In genomic region chr11:78059833-78060757, GRCm38 (mm10) we compare ENCODE assay signal across 8 mouse cellular contexts. TPM values are rescaled to one million over a fixed set of nuclear protein-coding genes. Genes with fewer than 3 reads are reported as not detected.
A peak's percentile ranks its signal among the peaks of the same experiment; 100 is the strongest.
DNase-seq lines count a peak whose midpoint lies in the region; ATAC-seq lines count a peak whose summit lies in the region.

No protein-coding gene starts in this region.

- H3K27ac ChIP-seq in hindbrain, embryonic 11.5 days (ENCODE audit: low read depth, low read length) = no peak overlapping the region

- ATAC-seq in hindbrain, embryonic 11.5 days (ENCODE audit: low FRiP score) = no peak

- no peak overlapping the region for H3K4me2 ChIP-seq in hindbrain, embryonic 11.5 days (replicated peaks; ENCODE audit: low read depth, low read length)

- DNase-seq in MN1 (ENCODE audit: low spot score) = peak; percentile 83
- DNase-seq in cerebellum, adult 8-10 months = peak; percentile 46
- DNase-seq in frontal cortex, postnatal 14 days (ENCODE audit: low spot score in 2 of 2) = peak; percentile 40 to 55
- DNase-seq in hindbrain, embryonic 11.5 days (ENCODE audit: low spot score) = peak; percentile 62
- DNase-seq in layer of hippocampus, postnatal 25 days (ENCODE audit: extremely low spot score in 1 of 2, low spot score in 1 of 2) = peak; percentile 23 to 54
- peak; percentile 83 for DNase-seq in lung, postnatal 14 days
- DNase-seq in retina, postnatal 7 days (ENCODE audit: low read depth, low spot score) = peak; percentile 49
- peak; percentile 64 to 70 for DNase-seq in urinary bladder, postnatal 4 days (ENCODE audit: low spot score in 2 of 2)

- 61% methylated on average over 9 of the region's 9 CpGs for WGBS in hindbrain, embryonic 11.5 days

- H3K27me3 ChIP-seq in hindbrain, embryonic 11.5 days (ENCODE audit: control insufficient read depth, insufficient read depth, low read length) = no peaks in the 10 kb centered on the region

- H3K9ac ChIP-seq in hindbrain, embryonic 11.5 days (ENCODE audit: low read depth, low read length) = no peak overlapping the region

- H3K36me3 ChIP-seq in hindbrain, embryonic 11.5 days (ENCODE audit: control insufficient read depth, insufficient read depth, low read length) = peaks cover 4% of the 10 kb centered on the region; the same call in 1 of the 2 replicates

- H3K9me3 ChIP-seq in hindbrain, embryonic 11.5 days (ENCODE audit: control insufficient read depth, low read length) = no peaks in the 10 kb centered on the region

- no peaks in the 10 kb centered on the region for H3K4me1 ChIP-seq in hindbrain, embryonic 11.5 days (replicated peaks; ENCODE audit: control insufficient read depth, insufficient read depth, low read length)

- H3K4me3 ChIP-seq in hindbrain, embryonic 11.5 days (ENCODE audit: low read depth, low read length) = no peak overlapping the region

RNA-seq across cellular contexts. Expression of gene Eral1, which starts 20.1 kb away (rescaled TPM):
- polyA plus RNA-seq in hindbrain, embryonic 11.5 days (2014; fragmentation: Nextera tagmentation; extraction: Ambion mirVana) = 31.9 and 37.2 TPM in 2 replicates
- total RNA-seq in layer of hippocampus, postnatal 25 days (2021) = 10 to 100 TPM; 18.6 to 21.1 TPM

RNA-seq across cellular contexts. Expression of gene Flot2, which starts 22.4 kb away (rescaled TPM):
- polyA plus RNA-seq in hindbrain, embryonic 11.5 days (2014; fragmentation: Nextera tagmentation; extraction: Ambion mirVana) = 56.3 and 60.0 TPM in 2 replicates
- 10 to 100 TPM; 74.4 to 81.6 TPM for total RNA-seq in layer of hippocampus, postnatal 25 days (2021)

RNA-seq across cellular contexts. Expression of gene Dhrs13, which starts 28.0 kb away (rescaled TPM):
- polyA plus RNA-seq in hindbrain, embryonic 11.5 days (2014; fragmentation: Nextera tagmentation; extraction: Ambion mirVana) = 20.0 and 21.0 TPM in 2 replicates
- 1 to 10 TPM; 6.9 to 7.4 TPM for total RNA-seq in layer of hippocampus, postnatal 25 days (2021)

RNA-seq across cellular contexts. Expression of gene Fam222b, which starts 34.4 kb away (rescaled TPM):
- 24.3 and 24.4 TPM in 2 replicates for polyA plus RNA-seq in hindbrain, embryonic 11.5 days (2014; fragmentation: Nextera tagmentation; extraction: Ambion mirVana)
- 10 to 100 TPM; 27.6 to 33.4 TPM for total RNA-seq in layer of hippocampus, postnatal 25 days (2021)
